Mouse (Mus musculus): ENCODE measurements around the gene Anp32a. TPM values are rescaled to one million over a fixed set of nuclear protein-coding genes. Genes with fewer than 3 reads are reported as not detected.

The Anp32a gene
- total RNA-seq, 1 experiment: 96.0 TPM

- Histone ChIP-seq H3K4me3 (ENCODE audit: insufficient read depth in 1 of 2, low read depth in 1 of 2, low read length in 2 of 2, poor library complexity in 1 of 2, severe bottlenecking in 1 of 2) (no peak overlapping the region), H3K9ac (ENCODE audit: insufficient read depth, low read depth, low read length, poor library complexity, severe bottlenecking) (no peak overlapping the region), H3K27ac (ENCODE audit: insufficient read depth, low read depth, low read length, poor library complexity, severe bottlenecking) (no peak overlapping the region), H3K9me3 (ENCODE audit: control insufficient read depth, insufficient read depth, low read depth, low read length) (no peaks in the 10 kb centered on the region), H3K4me1 (ENCODE audit: control insufficient read depth in 2 of 2, insufficient read depth in 2 of 2, low read length in 2 of 2, poor library complexity in 1 of 2) (peaks cover 0 to 2% of the 10 kb centered on the region in 2 experiments; a peak in 2 of 4 replicates), H3K36me3 (ENCODE audit: control insufficient read depth, insufficient read depth, low read length, poor library complexity, severe bottlenecking) (no peaks in the 10 kb centered on the region)
- no peak for DNase-seq (ENCODE audit: low read depth, low spot score)
- in situ Hi-C loops (cut with MboI; ENCODE audit: low sequenced_read_pairs in 2 of 2, unreplicated experiment in 2 of 2): no loop called here
- TF ChIP-seq MAFK (IDR thresholded peaks at IDR 0.05; ENCODE audit: insufficient read depth, low read depth, low read length) (no peak), ZNF384 (IDR thresholded peaks at IDR 0.05; ENCODE audit: low read depth, low read length) (no peak), HCFC1 (IDR thresholded peaks at IDR 0.05; ENCODE audit: borderline replicate concordance, insufficient read depth, low read length) (no peak), CHD2 (IDR thresholded peaks at IDR 0.05; ENCODE audit: low read depth, low read length) (no peak), ZC3H11A (IDR thresholded peaks at IDR 0.05; ENCODE audit: borderline replicate concordance, low read depth, low read length) (no peak)
Measured at GRCm38 (mm10) chr9:62401589-62401988, 60.5 kb downstream of the Anp32a start.

GRCm38 (mm10) chr9:62406423-62407013 is 65.4 kb downstream of the Anp32a start:
- in situ Hi-C loops (cut with MboI; ENCODE audit: low sequenced_read_pairs in 2 of 2, unreplicated experiment in 2 of 2): no loop called here
- no peak for DNase-seq (ENCODE audit: low read depth, low spot score)

GRCm38 (mm10) chr9:62407357-62408146 is 66.5 kb downstream of the Anp32a start:
- peaks cover 2% of the 10 kb centered on the region; the same call in 1 of the 2 replicates for H3K9me3 ChIP-seq (ENCODE audit: control insufficient read depth, insufficient read depth, low read depth, low read length)
- TF ChIP-seq ZNF384 (IDR thresholded peaks at IDR 0.05; ENCODE audit: low read depth, low read length) (no peak), ZC3H11A (IDR thresholded peaks at IDR 0.05; ENCODE audit: borderline replicate concordance, low read depth, low read length) (no peak), MAFK (IDR thresholded peaks at IDR 0.05; ENCODE audit: insufficient read depth, low read depth, low read length) (no peak), CHD2 (IDR thresholded peaks at IDR 0.05; ENCODE audit: low read depth, low read length) (no peak), HCFC1 (IDR thresholded peaks at IDR 0.05; ENCODE audit: borderline replicate concordance, insufficient read depth, low read length) (no peak)
- H3K27ac ChIP-seq (ENCODE audit: insufficient read depth, low read depth, low read length, poor library complexity, severe bottlenecking): peak overlapping the region; percentile 44
- H3K9ac ChIP-seq (ENCODE audit: insufficient read depth, low read depth, low read length, poor library complexity, severe bottlenecking): no peak overlapping the region
- no peaks in the 10 kb centered on the region for H3K36me3 ChIP-seq (ENCODE audit: control insufficient read depth, insufficient read depth, low read length, poor library complexity, severe bottlenecking)
- no peak for DNase-seq (ENCODE audit: low read depth, low spot score)
- in situ Hi-C loops (cut with MboI; ENCODE audit: low sequenced_read_pairs in 2 of 2, unreplicated experiment in 2 of 2): no loop called here
- H3K4me1 ChIP-seq (ENCODE audit: control insufficient read depth in 2 of 2, insufficient read depth in 2 of 2, low read length in 2 of 2, poor library complexity in 1 of 2): no peaks in the 10 kb centered on the region
- no peak overlapping the region for H3K4me3 ChIP-seq (ENCODE audit: insufficient read depth in 1 of 2, low read depth in 1 of 2, low read length in 2 of 2, poor library complexity in 1 of 2, severe bottlenecking in 1 of 2)

More at GRCm38 (mm10) chr9:62406423-62407013, 65.4 kb downstream of the Anp32a start:
- Histone ChIP-seq H3K4me1 (ENCODE audit: control insufficient read depth in 2 of 2, insufficient read depth in 2 of 2, low read length in 2 of 2, poor library complexity in 1 of 2) (no peaks in the 10 kb centered on the region), H3K27ac (ENCODE audit: insufficient read depth, low read depth, low read length, poor library complexity, severe bottlenecking) (no peak overlapping the region), H3K4me3 (ENCODE audit: insufficient read depth in 1 of 2, low read depth in 1 of 2, low read length in 2 of 2, poor library complexity in 1 of 2, severe bottlenecking in 1 of 2) (no peak overlapping the region), H3K9me3 (ENCODE audit: control insufficient read depth, insufficient read depth, low read depth, low read length) (peaks cover 2% of the 10 kb centered on the region; the same call in 1 of the 2 replicates), H3K36me3 (ENCODE audit: control insufficient read depth, insufficient read depth, low read length, poor library complexity, severe bottlenecking) (no peaks in the 10 kb centered on the region), H3K9ac (ENCODE audit: insufficient read depth, low read depth, low read length, poor library complexity, severe bottlenecking) (no peak overlapping the region)
- TF ChIP-seq CHD2 (IDR thresholded peaks at IDR 0.05; ENCODE audit: low read depth, low read length) (no peak), ZC3H11A (IDR thresholded peaks at IDR 0.05; ENCODE audit: borderline replicate concordance, low read depth, low read length) (no peak), HCFC1 (IDR thresholded peaks at IDR 0.05; ENCODE audit: borderline replicate concordance, insufficient read depth, low read length) (no peak)

GRCm38 (mm10) chr9:62418742-62419141 is 77.6 kb downstream of the Anp32a start:
- Histone ChIP-seq H3K9me3 (ENCODE audit: control insufficient read depth, insufficient read depth, low read depth, low read length) (no peaks in the 10 kb centered on the region), H3K4me1 (ENCODE audit: control insufficient read depth in 2 of 2, insufficient read depth in 2 of 2, low read length in 2 of 2, poor library complexity in 1 of 2) (peaks cover 3 to 20% of the 10 kb centered on the region in 2 experiments; a peak in 2 of 4 replicates), H3K27ac (ENCODE audit: insufficient read depth, low read depth, low read length, poor library complexity, severe bottlenecking) (no peak overlapping the region), H3K9ac (ENCODE audit: insufficient read depth, low read depth, low read length, poor library complexity, severe bottlenecking) (no peak overlapping the region), H3K36me3 (ENCODE audit: control insufficient read depth, insufficient read depth, low read length, poor library complexity, severe bottlenecking) (no peaks in the 10 kb centered on the region), H3K4me3 (ENCODE audit: insufficient read depth in 1 of 2, low read depth in 1 of 2, low read length in 2 of 2, poor library complexity in 1 of 2, severe bottlenecking in 1 of 2) (no peak overlapping the region)
- no peak for DNase-seq (ENCODE audit: low read depth, low spot score)
- in situ Hi-C loops (cut with MboI; ENCODE audit: low sequenced_read_pairs in 2 of 2, unreplicated experiment in 2 of 2): no loop called here
- TF ChIP-seq MAFK (IDR thresholded peaks at IDR 0.05; ENCODE audit: insufficient read depth, low read depth, low read length) (no peak), HCFC1 (IDR thresholded peaks at IDR 0.05; ENCODE audit: borderline replicate concordance, insufficient read depth, low read length) (no peak), CHD2 (IDR thresholded peaks at IDR 0.05; ENCODE audit: low read depth, low read length) (no peak), ZC3H11A (IDR thresholded peaks at IDR 0.05; ENCODE audit: borderline replicate concordance, low read depth, low read length) (no peak), ZNF384 (IDR thresholded peaks at IDR 0.05; ENCODE audit: low read depth, low read length) (no peak)

Measured in ES-E14 (cell line).